Mouse (Mus musculus) G1E (cell line): ENCODE measurements around the gene Cald1.

ENCODE experiments used
- CTCF ChIP-seq: IDR thresholded peaks from 2 replicates; pipeline ENCODE4 v1.5.1; 2012; ENCODE audit warnings: low read depth, low read length, inconsistent platforms, mixed read lengths
- GATA2 ChIP-seq: IDR thresholded peaks from 2 replicates; pipeline ENCODE4 v1.6.1; 2012; ENCODE audit warnings: low read depth, low read length, inconsistent platforms, borderline replicate concordance
- POLR2AphosphoS5 ChIP-seq: IDR thresholded peaks from 2 replicates; pipeline ENCODE4 v1.6.1; 2012; ENCODE audit warnings: low read depth, low read length, inconsistent platforms; ENCODE audit not compliant: insufficient replicate concordance

DNA sequence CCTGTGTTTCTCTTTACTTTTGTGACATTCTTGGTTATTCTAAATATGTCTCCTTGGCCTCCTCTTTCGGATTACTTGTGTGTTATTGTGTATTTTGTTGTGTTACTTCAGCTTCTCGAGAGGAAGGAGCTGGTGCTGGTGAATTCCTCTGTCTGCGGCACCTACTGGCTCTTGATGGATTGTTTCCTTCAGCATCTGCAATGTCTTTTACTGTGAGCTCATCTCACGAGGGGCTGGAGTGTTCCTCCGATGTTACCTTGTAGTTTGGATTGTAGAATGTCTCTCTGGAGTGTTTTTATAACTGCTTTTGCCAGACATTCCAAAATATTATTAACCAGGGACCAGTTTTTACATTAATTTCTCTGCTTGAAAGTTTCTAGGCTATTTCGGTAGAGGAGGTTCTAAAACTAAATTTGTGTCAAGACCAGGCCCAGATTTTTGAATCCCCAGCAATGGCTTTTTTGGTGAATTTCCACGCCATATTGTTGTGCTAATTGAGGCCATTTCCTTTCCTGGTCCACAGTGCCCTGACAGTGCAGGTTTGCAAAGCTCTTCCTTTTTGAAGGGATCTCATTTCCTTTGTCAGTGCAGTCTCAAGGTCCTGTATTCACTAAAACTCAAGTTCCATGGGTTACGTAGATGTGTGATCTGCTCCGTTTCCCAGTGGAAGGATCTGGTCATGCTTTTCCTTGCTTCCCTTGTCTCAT, 43.9 kb upstream of the Cald1 start:
- TF ChIP-seq CTCF (no peak), GATA2 (no peak), POLR2AphosphoS5 (no peak)
